Mouse (Mus musculus) limb, embryonic 11.5 days (tissue): Measurements from ENCODE around the gene Pald1. TPM values are rescaled to one million over a fixed set of nuclear protein-coding genes. Genes with fewer than 3 reads are reported as not detected.

Source experiments
- ATAC-seq: fragments of 200-750 bp; cut with Nextera tagmentation; 2 replicates; pipeline ENCODE4 v1.8.0; 2017; ENCODE audit warnings: low read depth; ENCODE audit not compliant: insufficient number of reproducible peaks, low FRiP score, low TSS enrichment
- DNase-seq: peaks from one replicate; pipeline ENCODE4 v3.0.0-alpha.2; 2015; ENCODE audit warnings: low spot score
- H3K27ac ChIP-seq: fragments of 300-500 bp; sonication (generic); replicated peaks from 2 replicates; pipeline ENCODE4 v1.5.1; 2014; ENCODE audit warnings: low read depth, mild to moderate bottlenecking, low read length
- H3K27me3 ChIP-seq: fragments of 300-500 bp; sonication (generic); 2 replicates; pipeline ENCODE4 v1.6.1; 2014; ENCODE audit warnings: mild to moderate bottlenecking, low read length, mixed read lengths; ENCODE audit not compliant: control insufficient read depth, insufficient read depth
- H3K36me3 ChIP-seq: fragments of 300-500 bp; sonication (generic); 2 replicates; pipeline ENCODE4 v1.6.1; 2014; ENCODE audit warnings: mild to moderate bottlenecking, low read length, moderate library complexity, mixed read lengths; ENCODE audit not compliant: control insufficient read depth, insufficient read depth
- H3K4me1 ChIP-seq: fragments of 300-500 bp; sonication (generic); 2 replicates; pipeline ENCODE4 v1.6.1; 2014; ENCODE audit warnings: low read length, mixed read lengths; ENCODE audit not compliant: control insufficient read depth, insufficient read depth
- H3K4me2 ChIP-seq: fragments of 300-500 bp; sonication (generic); 2 replicates; pipeline ENCODE4 v1.6.1; 2014; ENCODE audit warnings: low read depth, mild to moderate bottlenecking, moderate library complexity; ENCODE audit not compliant: severe bottlenecking
- H3K4me3 ChIP-seq: fragments of 300-500 bp; sonication (generic); 2 replicates; pipeline ENCODE4 v1.5.1; 2014; ENCODE audit warnings: low read depth, low read length
- H3K9ac ChIP-seq: fragments of 300-500 bp; sonication (generic); 2 replicates; pipeline ENCODE4 v1.6.1; 2014; ENCODE audit warnings: mild to moderate bottlenecking, low read length
- H3K9me3 ChIP-seq: fragments of 300-500 bp; sonication (generic); 2 replicates; pipeline ENCODE4 v1.6.1; 2016; ENCODE audit warnings: low read length; ENCODE audit not compliant: control insufficient read depth
- WGBS: fragments of 180-500 bp; shearing (Covaris S2); extraction: QIAGEN DNeasy Blood & Tissue Kit; methylation state at CpG from one replicate; pipeline ENCODE4 v1.1.7; 2014; 5-methylcytosine and 5-hydroxymethylcytosine counted together
- polyA plus RNA-seq: library from polyadenylated mRNA; unstranded; fragments of >200 nt; fragmentation: Nextera tagmentation; extraction: Ambion mirVana; gene quantifications from 2 replicates; pipeline ENCODE4 v1.2.1, GENCODE M21; 2014

Gene Pald1
- polyA plus RNA-seq, 1 experiment from 2014 or later = 17.0 TPM

DNA sequence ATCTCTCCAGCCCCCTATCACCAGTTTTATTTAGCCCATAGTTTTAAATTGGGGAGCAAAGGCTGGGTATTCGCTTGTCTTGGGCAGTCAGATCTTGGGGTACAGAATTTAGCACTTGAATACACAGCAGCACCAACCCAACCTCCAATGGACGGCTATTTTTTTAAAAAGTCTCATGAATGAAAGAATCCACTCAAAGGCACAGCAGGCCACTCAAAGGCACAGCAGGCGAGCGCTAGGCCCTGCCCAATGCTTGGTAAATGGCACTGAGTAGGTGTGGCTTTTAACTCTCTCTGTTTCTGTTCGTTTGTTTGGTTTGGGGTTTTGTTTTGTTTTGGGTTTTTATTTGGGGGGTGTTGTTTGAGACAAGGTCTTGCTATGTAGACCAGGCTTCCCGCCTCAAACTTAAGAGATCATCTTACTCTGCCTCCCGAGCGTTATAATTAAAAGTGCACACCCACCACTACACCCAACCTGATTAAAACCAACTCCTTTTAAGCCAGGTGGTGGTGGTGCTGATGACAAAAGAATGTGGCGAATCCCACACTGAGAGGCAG lies 67.9 kb downstream of the Pald1 start:
- H3K9ac ChIP-seq = no peak overlapping the region
- H3K4me2 ChIP-seq = no peak overlapping the region
- H3K4me3 ChIP-seq = no peak overlapping the region
- no peaks in the 10 kb centered on the region for H3K27me3 ChIP-seq
- H3K9me3 ChIP-seq = no peaks in the 10 kb centered on the region
- 42% methylated on average over 9 of the region's 9 CpGs for WGBS
- peaks cover 7% of the 10 kb centered on the region; the same call in 1 of the 2 replicates for H3K4me1 ChIP-seq
- no peaks in the 10 kb centered on the region for H3K36me3 ChIP-seq
- ATAC-seq (no peak), DNase-seq (no peak)
- no peak overlapping the region for H3K27ac ChIP-seq

DNA sequence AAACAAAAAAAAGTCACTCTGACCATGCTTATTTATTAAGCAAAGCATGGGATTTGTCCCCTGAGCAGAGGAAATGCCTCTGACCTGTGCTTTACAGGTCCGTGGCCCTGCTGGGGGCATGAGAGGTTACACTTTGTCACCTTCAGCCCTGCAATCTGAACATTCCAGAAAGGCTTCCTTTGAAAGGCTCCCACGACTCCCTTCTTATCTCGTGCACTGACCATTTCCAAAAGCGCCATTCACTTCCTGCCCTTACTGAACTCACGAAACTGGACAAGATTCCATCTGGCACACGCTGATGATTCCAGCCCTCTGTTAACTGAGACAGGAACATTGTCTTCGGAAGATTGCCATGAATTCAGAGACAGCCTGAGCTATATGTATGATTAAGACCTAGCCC lies 69.6 kb downstream of the Pald1 start:
- ATAC-seq (no peak), DNase-seq (no peak)
- Histone ChIP-seq H3K9ac (no peak overlapping the region), H3K4me2 (no peak overlapping the region), H3K27ac (no peak overlapping the region), H3K36me3 (no peaks in the 10 kb centered on the region), H3K4me1 (peaks cover 7% of the 10 kb centered on the region; the same call in 1 of the 2 replicates), H3K9me3 (no peaks in the 10 kb centered on the region), H3K27me3 (no peaks in the 10 kb centered on the region), H3K4me3 (no peak overlapping the region)
- WGBS = 63% methylated on average over 7 of the region's 7 CpGs

DNA sequence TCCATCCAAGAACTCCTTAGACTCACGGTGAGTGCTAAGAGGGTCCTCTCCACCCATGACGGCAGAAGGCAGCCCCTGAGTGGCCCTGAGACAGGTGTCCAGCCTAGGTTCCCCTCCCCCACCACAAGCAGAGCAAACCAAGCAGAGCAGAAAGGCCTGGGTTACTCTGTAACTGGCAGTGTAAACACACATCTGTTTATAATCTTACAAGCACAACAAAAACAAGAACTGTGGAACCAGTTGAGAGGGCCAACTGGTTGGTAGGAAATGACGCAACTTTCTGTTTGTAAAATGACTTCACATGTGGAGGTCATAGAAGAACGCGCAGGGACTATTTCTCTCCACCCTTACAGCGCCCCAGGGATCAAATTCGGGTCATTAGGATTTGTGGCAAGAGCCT lies 70.6 kb downstream of the Pald1 start:
- WGBS = 15% methylated on average over 7 of the region's 7 CpGs

DNA sequence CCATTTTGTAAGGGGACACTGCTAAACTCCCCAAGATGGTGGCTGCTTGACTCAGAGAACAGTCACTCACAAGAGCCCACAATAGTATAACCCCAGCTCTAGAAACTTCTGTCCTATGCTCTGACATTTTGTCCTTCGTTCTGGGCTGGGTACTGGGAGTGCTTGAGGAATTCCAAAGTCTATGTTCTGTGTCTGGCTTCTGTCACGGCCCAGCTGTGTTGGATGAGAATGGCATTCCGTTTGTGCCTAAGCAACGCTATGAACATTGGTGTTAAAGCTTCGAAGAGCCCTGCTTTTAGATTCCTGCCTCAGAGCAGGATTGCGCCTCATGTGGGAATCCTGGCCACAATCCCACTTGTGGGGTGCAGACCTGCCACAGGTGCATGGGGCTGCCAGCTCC lies 71.2 kb downstream of the Pald1 start:
- Histone ChIP-seq H3K27ac (no peak overlapping the region), H3K4me2 (no peak overlapping the region), H3K4me3 (no peak overlapping the region), H3K9me3 (no peaks in the 10 kb centered on the region), H3K4me1 (0 out of 2 replicates have a peak, but pooled peaks cover 4% of the 10 kb centered on the region), H3K27me3 (no peaks in the 10 kb centered on the region), H3K9ac (no peak overlapping the region), H3K36me3 (no peaks in the 10 kb centered on the region)
- ATAC-seq = no peak
- no peak for DNase-seq
- 68% methylated on average over 6 of the region's 6 CpGs for WGBS

More for the DNA sequence above, 70.6 kb downstream of the Pald1 start:
- Histone ChIP-seq H3K4me3 (no peak overlapping the region), H3K9me3 (no peaks in the 10 kb centered on the region), H3K27ac (no peak overlapping the region), H3K9ac (no peak overlapping the region), H3K4me1 (peaks cover 7% of the 10 kb centered on the region; the same call in 1 of the 2 replicates), H3K36me3 (no peaks in the 10 kb centered on the region), H3K27me3 (no peaks in the 10 kb centered on the region), H3K4me2 (no peak overlapping the region)
- ATAC-seq (0 out of 2 replicates have a peak, but pooled peaks have one; percentile 26), DNase-seq (peak; percentile 49)

DNA sequence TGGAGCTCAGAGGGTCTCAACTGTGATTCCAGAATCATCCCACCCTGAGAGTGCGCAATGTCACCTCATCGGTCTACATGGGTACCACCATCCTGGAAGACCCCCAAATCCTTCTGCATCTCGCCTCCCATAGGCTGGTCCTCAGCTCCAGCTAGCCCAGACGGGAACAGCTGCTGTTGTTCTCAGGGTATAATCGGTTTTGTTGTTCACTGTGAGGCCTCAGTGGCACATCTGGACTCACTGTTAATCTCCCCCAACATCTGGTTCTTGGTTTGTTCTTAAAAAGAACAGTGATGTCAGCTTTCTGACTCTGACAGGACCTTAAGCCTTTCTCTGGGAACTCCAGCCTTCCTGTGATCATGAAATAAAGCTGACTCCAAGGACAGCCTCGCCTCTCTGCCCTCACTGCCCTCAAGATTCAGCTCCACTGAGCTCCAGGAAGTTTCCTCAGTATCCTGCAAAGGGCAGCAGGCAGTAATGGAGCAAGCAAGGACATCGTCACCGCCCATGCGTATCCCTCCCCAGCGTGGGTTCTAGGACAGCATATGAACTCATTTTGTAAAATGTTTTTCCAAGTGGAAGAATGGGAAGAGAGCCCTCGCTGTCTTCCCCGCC lies 74.5 kb downstream of the Pald1 start:
- Histone ChIP-seq H3K4me1 (0 out of 2 replicates have a peak, but pooled peaks cover 4% of the 10 kb centered on the region), H3K4me2 (no peak overlapping the region), H3K9ac (no peak overlapping the region), H3K4me3 (no peak overlapping the region), H3K9me3 (no peaks in the 10 kb centered on the region), H3K27ac (no peak overlapping the region), H3K27me3 (no peaks in the 10 kb centered on the region), H3K36me3 (no peaks in the 10 kb centered on the region)
- DNase-seq (peak; percentile 39), ATAC-seq (peak; percentile 69; the same call in 1 of the 2 replicates)
- 45% methylated on average over 12 of the region's 12 CpGs for whole genome bisulfite sequencing

DNA sequence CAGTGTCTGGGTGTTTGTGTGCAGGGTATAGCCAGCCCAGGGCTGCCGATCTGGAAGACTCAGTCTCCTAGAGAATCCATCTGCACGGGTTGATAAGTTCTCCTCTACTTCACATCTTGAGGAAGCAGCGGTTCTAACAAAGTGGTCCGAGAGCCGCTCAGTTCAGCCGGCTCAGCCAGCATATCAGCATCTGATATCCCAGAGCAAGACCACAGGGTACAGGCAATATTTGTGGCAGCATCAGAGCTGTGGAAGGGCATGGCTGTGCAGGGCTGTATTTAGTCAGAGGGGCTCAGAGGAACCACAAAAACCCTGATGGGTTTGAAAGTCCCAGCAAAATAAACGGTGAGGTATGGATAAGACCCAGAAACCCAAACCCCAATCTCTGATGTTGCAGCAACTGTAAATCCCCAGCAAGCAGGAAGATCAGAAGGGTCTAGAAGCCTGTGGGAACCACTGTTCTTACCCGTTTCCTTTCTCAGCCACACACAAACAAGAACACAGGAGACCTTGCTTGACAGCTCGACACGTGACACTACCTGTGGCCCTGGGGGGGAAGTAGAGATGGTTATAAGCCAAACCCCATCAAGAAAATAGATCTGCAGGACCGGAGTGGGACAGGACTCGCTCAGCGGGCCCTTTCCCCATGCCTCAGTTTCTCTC lies 77.3 kb downstream of the Pald1 start:
- no peak overlapping the region for H3K4me3 ChIP-seq
- WGBS = 84% methylated on average over 13 of the region's 13 CpGs
- H3K9me3 ChIP-seq = no peaks in the 10 kb centered on the region
- H3K4me1 ChIP-seq = no peaks in the 10 kb centered on the region
- DNase-seq (no peak), ATAC-seq (no peak)
- no peak overlapping the region for H3K9ac ChIP-seq
- no peak overlapping the region for H3K4me2 ChIP-seq
- H3K27me3 ChIP-seq = no peaks in the 10 kb centered on the region
- H3K27ac ChIP-seq = no peak overlapping the region
- no peaks in the 10 kb centered on the region for H3K36me3 ChIP-seq

DNA sequence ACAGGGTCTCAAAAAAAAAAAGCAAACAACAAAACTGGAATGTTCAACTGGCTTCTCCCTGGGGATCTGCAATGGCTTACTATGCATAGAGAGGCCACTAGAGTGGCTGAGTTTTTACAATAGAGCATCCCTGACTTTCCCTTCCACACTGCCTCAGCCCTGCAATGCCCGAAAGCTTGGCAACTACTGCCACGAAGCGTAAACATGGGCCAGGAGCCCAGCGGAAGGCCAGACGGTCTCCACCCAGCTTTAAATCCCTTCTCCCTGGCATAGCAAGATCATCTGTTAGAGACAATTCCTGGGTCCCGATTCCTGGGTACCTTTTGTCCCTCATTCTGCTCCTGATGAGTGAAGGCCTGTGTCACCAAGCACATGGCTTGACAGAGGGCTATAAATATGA lies 79.3 kb downstream of the Pald1 start:
- 82% methylated on average over 6 of the region's 6 CpGs for WGBS
- Histone ChIP-seq H3K9ac (no peak overlapping the region), H3K4me1 (no peaks in the 10 kb centered on the region), H3K9me3 (no peaks in the 10 kb centered on the region), H3K27me3 (no peaks in the 10 kb centered on the region), H3K4me3 (no peak overlapping the region), H3K4me2 (no peak overlapping the region), H3K27ac (no peak overlapping the region), H3K36me3 (no peaks in the 10 kb centered on the region)
- DNase-seq = no peak
- ATAC-seq = no peak

DNA sequence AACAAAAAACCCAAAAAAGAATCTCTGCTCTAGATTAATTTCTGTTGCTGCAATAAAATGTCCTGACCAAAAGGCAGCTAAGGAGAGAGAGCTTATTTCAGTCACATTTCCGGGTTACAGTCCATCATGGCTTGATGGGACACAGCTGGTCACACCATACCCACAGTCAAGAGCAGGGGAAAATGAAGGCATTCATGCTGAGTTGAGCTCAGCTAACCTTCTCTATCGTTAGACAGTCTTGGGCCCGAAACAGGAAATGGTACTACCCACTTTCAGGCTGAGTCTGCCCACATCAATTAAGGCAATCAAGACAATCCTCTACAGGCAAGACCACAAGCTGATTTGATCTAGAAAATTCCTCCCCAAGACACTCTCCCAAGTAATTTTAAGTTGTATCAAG lies 82.3 kb downstream of the Pald1 start:
- ATAC-seq (no peak), DNase-seq (no peak)
- H3K9me3 ChIP-seq = no peaks in the 10 kb centered on the region
- 75% methylated on average over 3 of the region's 3 CpGs for WGBS
- no peaks in the 10 kb centered on the region for H3K36me3 ChIP-seq
- no peak overlapping the region for H3K4me2 ChIP-seq
- H3K9ac ChIP-seq = no peak overlapping the region
- H3K27me3 ChIP-seq = no peaks in the 10 kb centered on the region
- H3K4me1 ChIP-seq = no peaks in the 10 kb centered on the region
- H3K4me3 ChIP-seq = no peak overlapping the region
- no peak overlapping the region for H3K27ac ChIP-seq
